Mouse (Mus musculus): Measurements from ENCODE around the gene Slco3a1. TPM values are rescaled to one million over a fixed set of nuclear protein-coding genes. Genes with fewer than 3 reads are reported as not detected.

The Slco3a1 gene
- polyA plus RNA-seq (2017; shearing (Covaris generic)), result 16.5 TPM

GRCm38 (mm10) chr7:74554608-74555311 lies at the start of gene Slco3a1:
TSS of gene Slco3a1 (minus strand) at chr7:74554780.

All from inflammation-experienced regulatory T-cells, adult 16 weeks (primary cell).